ENCODE assay signal across 17 mouse cellular contexts in genomic region chr7:121446281-121446680, GRCm38 (mm10). TPM values are rescaled to one million over a fixed set of nuclear protein-coding genes. Genes with fewer than 3 reads are reported as not detected.
DNase-seq lines count a peak whose midpoint lies in the region; ATAC-seq and TF ChIP-seq lines count a peak whose summit lies in the region.
"Had no signal": no experiment of that assay in that cellular context is flagged by ENCODE, and none has a peak within 500 bp of the region (broad histone marks: within the 10 kb centered on the region; RNA-seq: fewer than 3 reads in every experiment).

No protein-coding gene starts in this region.

- no peak for TF ChIP-seq POLR2A in spleen, adult 2 months (IDR thresholded peaks at IDR 0.05; ENCODE audit: low read depth, low read length)

- no peaks in the 10 kb centered on the region for H3K36me3 ChIP-seq in liver, embryonic 11.5 days (ENCODE audit: control insufficient read depth, insufficient read depth, low read length)
- H3K36me3 ChIP-seq in spleen, adult 2 months (ENCODE audit: control insufficient read depth, insufficient read depth, low read length): no peaks in the 10 kb centered on the region
- H3K36me3 ChIP-seq in hindbrain, embryonic 10.5 days: no peaks in the 10 kb centered on the region
- H3K36me3 ChIP-seq in midbrain, embryonic 13.5 days: no peaks in the 10 kb centered on the region
- H3K36me3 ChIP-seq: hindbrain, embryonic 15.5 days; midbrain, embryonic 10.5 days had no signal

- ATAC-seq in liver, embryonic 11.5 days (replicated peaks; ENCODE audit: low FRiP score): no peak
- ATAC-seq in common myeloid progenitor, adult 5-6 weeks (replicated peaks; ENCODE audit: low read depth, poor library complexity, severe bottlenecking): peak; percentile 72
- ATAC-seq in midbrain, embryonic 13.5 days: no peak

- no peak overlapping the region for H3K9ac ChIP-seq in liver, embryonic 11.5 days (ENCODE audit: low read depth, low read length)
- H3K9ac ChIP-seq in midbrain, embryonic 13.5 days (replicated peaks): no peak overlapping the region
- H3K9ac ChIP-seq: hindbrain, embryonic 15.5 days; liver, embryonic 14.5 days had no signal

- no peak overlapping the region for H3K4me3 ChIP-seq in liver, embryonic 11.5 days (ENCODE audit: low read depth, low read length)
- no peak overlapping the region for H3K4me3 ChIP-seq in spleen, adult 2 months (ENCODE audit: extremely low read depth, insufficient read depth, insufficient read length)
- H3K4me3 ChIP-seq in hindbrain, embryonic 10.5 days: no peak overlapping the region
- no peak overlapping the region for H3K4me3 ChIP-seq in midbrain, embryonic 13.5 days (replicated peaks)
- H3K4me3 ChIP-seq: hindbrain, embryonic 15.5 days; midbrain, embryonic 10.5 days had no signal

- no peaks in the 10 kb centered on the region for H3K27me3 ChIP-seq in liver, embryonic 11.5 days (replicated peaks; ENCODE audit: control insufficient read depth, insufficient read depth, low read length)
- no peaks in the 10 kb centered on the region for H3K27me3 ChIP-seq in spleen, adult 2 months (ENCODE audit: control insufficient read depth, insufficient read depth, low read length)
- H3K27me3 ChIP-seq in hindbrain, embryonic 10.5 days (ENCODE audit: insufficient read depth, poor library complexity, severe bottlenecking): no peaks in the 10 kb centered on the region
- H3K27me3 ChIP-seq in midbrain, embryonic 13.5 days: no peaks in the 10 kb centered on the region
- H3K27me3 ChIP-seq: hindbrain, embryonic 15.5 days had no signal

- H3K27ac ChIP-seq in liver, embryonic 11.5 days (ENCODE audit: low read depth, low read length): no peak overlapping the region
- H3K27ac ChIP-seq in spleen, adult 2 months (ENCODE audit: insufficient read depth, low read length): no peak overlapping the region
- no peak overlapping the region for H3K27ac ChIP-seq in hindbrain, embryonic 10.5 days
- H3K27ac ChIP-seq in midbrain, embryonic 13.5 days: no peak overlapping the region
- H3K27ac ChIP-seq: hindbrain, embryonic 15.5 days; liver, embryonic 14.5 days; midbrain, embryonic 10.5 days had no signal

- WGBS in liver, embryonic 11.5 days: 59% methylated on average over 4 of the region's 4 CpGs
- WGBS in spleen, adult 2 months: 10% methylated on average over 4 of the region's 4 CpGs
- WGBS in hindbrain, embryonic 10.5 days: 89% methylated on average over 4 of the region's 4 CpGs
- 88% methylated on average over 4 of the region's 4 CpGs for WGBS in midbrain, embryonic 13.5 days

- no peaks in the 10 kb centered on the region for H3K9me3 ChIP-seq in liver, embryonic 11.5 days (ENCODE audit: control insufficient read depth, low read length)
- no peaks in the 10 kb centered on the region for H3K9me3 ChIP-seq in hindbrain, embryonic 10.5 days
- no peaks in the 10 kb centered on the region for H3K9me3 ChIP-seq in midbrain, embryonic 13.5 days
- H3K9me3 ChIP-seq: hindbrain, embryonic 15.5 days; midbrain, embryonic 10.5 days had no signal

- no peaks in the 10 kb centered on the region for H3K4me1 ChIP-seq in liver, embryonic 11.5 days (replicated peaks; ENCODE audit: control insufficient read depth, insufficient read depth, low read length)
- H3K4me1 ChIP-seq in spleen, adult 2 months (ENCODE audit: control insufficient read depth, insufficient read depth, insufficient read length): peaks cover 19% of the 10 kb centered on the region; the same call in 1 of the 2 replicates
- 0 out of 2 replicates have a peak, but pooled peaks cover 1% of the 10 kb centered on the region for H3K4me1 ChIP-seq in hindbrain, embryonic 10.5 days (replicated peaks)
- peaks cover 10% of the 10 kb centered on the region for H3K4me1 ChIP-seq in midbrain, embryonic 13.5 days (replicated peaks)

- no peak overlapping the region for H3K4me2 ChIP-seq in liver, embryonic 11.5 days
- H3K4me2 ChIP-seq in midbrain, embryonic 13.5 days (replicated peaks): no peak overlapping the region
- H3K4me2 ChIP-seq: hindbrain, embryonic 15.5 days had no signal

- TF ChIP-seq CTCF in spleen, adult 2 months (IDR thresholded peaks at IDR 0.05; ENCODE audit: extremely low read depth, insufficient read depth, insufficient read length, insufficient replicate concordance): no peak

- DNase-seq in liver: peak; percentile 6
- no peak for DNase-seq in liver, embryonic 11.5 days (ENCODE audit: low spot score)
- peak; percentile 53 for DNase-seq in lung, postnatal 25 days (ENCODE audit: low spot score)
- DNase-seq in spleen, adult 2 months (ENCODE audit: low read depth in 1 of 2, low spot score in 2 of 2): peak; percentile 57 to 62
- DNase-seq in urinary bladder, postnatal 10 days (ENCODE audit: low spot score): no peak
- no peak for DNase-seq in hindbrain, embryonic 10.5 days (ENCODE audit: low spot score)
- DNase-seq: cerebellum, postnatal 25 days; gastrocnemius, postnatal 25 days; kidney, adult 18-20 months; kidney, postnatal 25 days; thymus, adult 2 months had no signal

RNA-seq across cellular contexts. Expression of gene Hs3st2, which starts 54.6 kb away (rescaled TPM):
- 0.69 and 0.96 TPM in 2 replicates for polyA plus RNA-seq in liver, embryonic 11.5 days (2014; fragmentation: Nextera tagmentation; extraction: Ambion mirVana)
- not detected in 2 replicates for total RNA-seq in common myeloid progenitor, adult 5-6 weeks (2017)
- 5.0 and 12.2 TPM in 2 replicates for polyA plus RNA-seq in spleen, adult 2 months (2012; rRNA removed)
- polyA plus RNA-seq in hindbrain, embryonic 10.5 days (2016; fragmentation: Nextera tagmentation; extraction: Ambion mirVana): 0.56 and 1.6 TPM in 2 replicates
- polyA plus RNA-seq in midbrain, embryonic 13.5 days (2015; fragmentation: Nextera tagmentation; extraction: Ambion mirVana): 3.8 and 6.2 TPM in 2 replicates
- total RNA-seq: gastrocnemius, postnatal 25 days; MEL had no signal

Comparison
In these comparisons a context has a peak if more than half of its experiments do, and no peak if none do; other contexts are left out.
1. DNase-seq: peak in liver (single experiment), lung, postnatal 25 days (single experiment) and spleen, adult 2 months (2 of 2); none in liver, embryonic 11.5 days (single experiment), urinary bladder, postnatal 10 days (single experiment) and hindbrain, embryonic 10.5 days (single experiment).